Mouse (Mus musculus) MEL (cell line): ENCODE data around the gene Frg2f1. TPM values are rescaled to one million over a fixed set of nuclear protein-coding genes. Genes with fewer than 3 reads are reported as not detected.
A peak's percentile ranks its signal among the peaks of the same experiment; 100 is the strongest.

Source experiments
- DNase-seq: peaks from one replicate; pipeline ENCODE4 v3.0.0; 2011; ENCODE audit warnings: low read depth, low spot score
- H3K27ac ChIP-seq: 2 replicates; pipeline ENCODE4 v1.5.1; 2012; ENCODE audit warnings: low read depth, mild to moderate bottlenecking, control low read depth, low read length, moderate library complexity; ENCODE audit not compliant: control insufficient read depth
- H3K27me3 ChIP-seq, 2 experiments: fragments of 150-350 bp in 1 of 2; sonication (generic) in 1 of 2; 2 replicates each; pipeline ENCODE4 v1.6.1; 2012; ENCODE audit warnings: low read length in 2 of 2, mild to moderate bottlenecking in 2 of 2, improper control_type of control experiment in 1 of 2, moderate library complexity in 1 of 2; ENCODE audit not compliant: insufficient read depth in 2 of 2, control insufficient read depth in 1 of 2
- H3K36me3 ChIP-seq, 2 experiments: 2 replicates each; pipeline ENCODE4 v1.6.1; 2012 to 2014; ENCODE audit warnings: low read length in 2 of 2, improper control_type of control experiment in 1 of 2, inconsistent platforms in 1 of 2, mild to moderate bottlenecking in 1 of 2; ENCODE audit not compliant: insufficient read depth in 2 of 2, control insufficient read depth in 1 of 2
- H3K4me1 ChIP-seq, 2 experiments: fragments of 150-350 bp in 1 of 2; sonication (generic) in 1 of 2; 2 replicates each; pipeline ENCODE4 v1.6.1; 2012; ENCODE audit warnings: low read length in 2 of 2, improper control_type of control experiment in 1 of 2, mild to moderate bottlenecking in 1 of 2; ENCODE audit not compliant: insufficient read depth in 2 of 2, control insufficient read depth in 1 of 2
- H3K4me3 ChIP-seq, 2 experiments: fragments of 150-350 bp in 1 of 2; sonication (generic) in 1 of 2; 2 replicates each; pipeline ENCODE4 v1.5.1; 2012; ENCODE audit warnings: low read depth in 2 of 2, low read length in 2 of 2, mild to moderate bottlenecking in 2 of 2, moderate library complexity in 2 of 2, control low read depth in 1 of 2, improper control_type of control experiment in 1 of 2; ENCODE audit not compliant: control insufficient read depth in 1 of 2, insufficient read depth in 1 of 2
- H3K79me2 ChIP-seq: 2 replicates; pipeline ENCODE4 v1.6.1; 2012; ENCODE audit warnings: mild to moderate bottlenecking, low read length, moderate library complexity; ENCODE audit not compliant: control insufficient read depth, poor library complexity, insufficient read depth
- H3K9ac ChIP-seq: 2 replicates; pipeline ENCODE4 v1.6.1; 2012; ENCODE audit warnings: low read depth, mild to moderate bottlenecking, control low read depth, low read length, moderate library complexity; ENCODE audit not compliant: control insufficient read depth, poor library complexity, severe bottlenecking
- H3K9me3 ChIP-seq: fragments of 150-350 bp; sonication (generic); replicated peaks from 2 replicates; pipeline ENCODE4 v1.6.1; 2012; ENCODE audit warnings: mild to moderate bottlenecking, low read length, improper control_type of control experiment, moderate library complexity; ENCODE audit not compliant: insufficient read depth
- BHLHE40 ChIP-seq: IDR thresholded peaks from 2 replicates; pipeline ENCODE4 v1.6.1; 2012; ENCODE audit warnings: low read depth, mild to moderate bottlenecking, inconsistent platforms, low read length, improper control_type of control experiment, borderline replicate concordance
- CHD1 ChIP-seq: IDR thresholded peaks from 2 replicates; pipeline ENCODE4 v1.6.1; 2012; ENCODE audit warnings: low read depth, mild to moderate bottlenecking, inconsistent platforms, low read length, improper control_type of control experiment
- CHD2 ChIP-seq: IDR thresholded peaks from 2 replicates; pipeline ENCODE4 v1.6.1; 2011; ENCODE audit warnings: low read length, improper control_type of control experiment
- EP300 ChIP-seq, 2 experiments: IDR thresholded peaks; 2 replicates each; pipeline ENCODE4 v1.6.1; 2011; ENCODE audit warnings: improper control_type of control experiment in 2 of 2, low read length in 2 of 2, low read depth in 1 of 2, mild to moderate bottlenecking in 1 of 2
- GATA1 ChIP-seq: IDR thresholded peaks from 2 replicates; pipeline ENCODE4 v1.6.1; 2011; ENCODE audit warnings: low read depth, low read length, improper control_type of control experiment
- KAT2A ChIP-seq: conservative IDR thresholded peaks from 2 replicates; pipeline ENCODE4 v1.6.1; 2012; ENCODE audit warnings: low read depth, low read length, improper control_type of control experiment, inconsistent platforms
- MAX ChIP-seq: IDR thresholded peaks from 2 replicates; pipeline ENCODE4 v1.6.1; 2011; ENCODE audit warnings: low read length, improper control_type of control experiment
- MEF2A ChIP-seq: IDR thresholded peaks from 2 replicates; pipeline ENCODE4 v1.6.1; 2014; ENCODE audit warnings: low read depth, mild to moderate bottlenecking, inconsistent platforms, low read length, improper control_type of control experiment; ENCODE audit not compliant: poor library complexity, insufficient replicate concordance, severe bottlenecking; ENCODE audit errors: extremely low read depth
- MXI1 ChIP-seq: IDR thresholded peaks from 2 replicates; pipeline ENCODE4 v1.6.1; 2011; ENCODE audit warnings: mild to moderate bottlenecking, low read depth, low read length, improper control_type of control experiment
- MYB ChIP-seq: IDR thresholded peaks from 2 replicates; pipeline ENCODE4 v1.6.1; 2011; ENCODE audit warnings: mild to moderate bottlenecking, low read depth, low read length, improper control_type of control experiment
- NRF1 ChIP-seq: IDR thresholded peaks from 2 replicates; pipeline ENCODE4 v1.6.1; 2014; ENCODE audit warnings: low read depth, mild to moderate bottlenecking, inconsistent platforms, low read length, improper control_type of control experiment, moderate library complexity; ENCODE audit not compliant: poor library complexity, insufficient read depth, severe bottlenecking
- RAD21 ChIP-seq: IDR thresholded peaks from 2 replicates; pipeline ENCODE4 v1.6.1; 2011; ENCODE audit warnings: mild to moderate bottlenecking, low read depth, low read length, improper control_type of control experiment
- RCOR1 ChIP-seq: IDR thresholded peaks from 2 replicates; pipeline ENCODE4 v1.6.1; 2012; ENCODE audit warnings: low read depth, mild to moderate bottlenecking, inconsistent platforms, low read length, improper control_type of control experiment
- SIN3A ChIP-seq: IDR thresholded peaks from 2 replicates; pipeline ENCODE4 v1.6.1; 2012; ENCODE audit warnings: low read length, improper control_type of control experiment, inconsistent platforms
- ZC3H11A ChIP-seq: IDR thresholded peaks from 2 replicates; pipeline ENCODE4 v1.6.1; 2012; ENCODE audit warnings: low read depth, mild to moderate bottlenecking, inconsistent platforms, low read length, improper control_type of control experiment
- ZKSCAN1 ChIP-seq: IDR thresholded peaks from 2 replicates; pipeline ENCODE4 v1.6.1; 2012; ENCODE audit warnings: low read depth, mild to moderate bottlenecking, inconsistent platforms, low read length, improper control_type of control experiment, moderate library complexity
- ZMIZ1 ChIP-seq: IDR thresholded peaks from 2 replicates; pipeline ENCODE4 v1.6.1; 2012; ENCODE audit warnings: low read depth, mild to moderate bottlenecking, inconsistent platforms, low read length, improper control_type of control experiment, moderate library complexity
- polyA plus RNA-seq, 2 experiments: library from polyadenylated mRNA; stranded (reverse) in 1 of 2; unstranded in 1 of 2; fragments of >175 nt in 1 of 2; fragments of >200 nt in 1 of 2; gene quantifications; 2 replicates each; pipeline versions ENCODE4 v1.2.1 to v1.2.4; 2012; ENCODE audit warnings: low replicate concordance in 2 of 2, low read depth in 1 of 2; ENCODE audit not compliant: insufficient read length in 2 of 2, insufficient read depth in 1 of 2, missing spikeins in 1 of 2
- total RNA-seq: library from RNA; depleted of rRNA; stranded (reverse); fragments of 300-350 nt; gene quantifications from 2 replicates; pipeline ENCODE4 v1.2.3, GENCODE M21; 2012

Frg2f1 gene
- total and polyA plus RNA-seq, 3 experiments: 1.5 to 2.0 TPM; not detected in 1

GRCm38 (mm10) chr4:119574504-119574903 is 35.2 kb upstream of the Frg2f1 start:
- TF ChIP-seq NRF1: no peak
- no peak for TF ChIP-seq ZKSCAN1
- peak; percentile 12 to 71; a peak in 3 of 4 replicates for TF ChIP-seq EP300 (IDR thresholded peaks at IDR 0.05; ENCODE audit: low read depth in 1 of 2, low read length in 2 of 2)
- TF ChIP-seq KAT2A: no peak
- no peak for TF ChIP-seq MYB
- peak; percentile 6; the same call in 1 of the 2 replicates for TF ChIP-seq BHLHE40
- TF ChIP-seq SIN3A: no peak
- TF ChIP-seq MXI1: 0 out of 2 replicates have a peak, but pooled peaks have one; percentile 47
- 0 out of 2 replicates have a peak, but pooled peaks have one; percentile 32 for TF ChIP-seq RCOR1
- no peak for TF ChIP-seq ZMIZ1
- TF ChIP-seq ZC3H11A: no peak
- peak; percentile 69 for TF ChIP-seq GATA1
- TF ChIP-seq MAX: peak; percentile 40; the same call in 1 of the 2 replicates
- no peak for TF ChIP-seq CHD2
- no peak for TF ChIP-seq CHD1
- no peak for TF ChIP-seq MEF2A
- Histone ChIP-seq H3K9ac (no peak overlapping the region), H3K27ac (no peak overlapping the region), H3K4me3 (no peak overlapping the region), H3K36me3 (peaks cover 9 to 23% of the 10 kb centered on the region in 2 experiments), H3K9me3 (no peaks in the 10 kb centered on the region), H3K4me1 (peaks cover 3 to 15% of the 10 kb centered on the region in 2 experiments; a peak in 3 of 4 replicates), H3K27me3 (no peaks in the 10 kb centered on the region), H3K79me2 (peaks cover 5% of the 10 kb centered on the region)
- peak; percentile 41 for DNase-seq

GRCm38 (mm10) chr4:119572682-119573081 is 33.4 kb upstream of the Frg2f1 start:
- H3K4me3 ChIP-seq: no peak overlapping the region
- peaks cover 6% of the 10 kb centered on the region for H3K79me2 ChIP-seq
- no peak overlapping the region for H3K27ac ChIP-seq
- DNase-seq: no peak
- H3K4me1 ChIP-seq: peaks cover 3 to 15% of the 10 kb centered on the region in 2 experiments; a peak in 3 of 4 replicates
- peaks cover 5 to 23% of the 10 kb centered on the region in 2 experiments for H3K36me3 ChIP-seq
- H3K27me3 ChIP-seq: no peaks in the 10 kb centered on the region
- TF ChIP-seq SIN3A (no peak), GATA1 (no peak), RAD21 (no peak), CHD1 (no peak), RCOR1 (no peak), ZMIZ1 (no peak)
- H3K9ac ChIP-seq: no peak overlapping the region
- no peaks in the 10 kb centered on the region for H3K9me3 ChIP-seq
